Mouse (Mus musculus): ENCODE results near the gene Scn1a. TPM values are rescaled to one million over a fixed set of nuclear protein-coding genes. Genes with fewer than 3 reads are reported as not detected.

Gene Scn1a
- polyA plus RNA-seq (2015; fragmentation: Nextera tagmentation; extraction: Ambion mirVana) = 0.24 and 0.25 TPM in 2 replicates

DNA sequence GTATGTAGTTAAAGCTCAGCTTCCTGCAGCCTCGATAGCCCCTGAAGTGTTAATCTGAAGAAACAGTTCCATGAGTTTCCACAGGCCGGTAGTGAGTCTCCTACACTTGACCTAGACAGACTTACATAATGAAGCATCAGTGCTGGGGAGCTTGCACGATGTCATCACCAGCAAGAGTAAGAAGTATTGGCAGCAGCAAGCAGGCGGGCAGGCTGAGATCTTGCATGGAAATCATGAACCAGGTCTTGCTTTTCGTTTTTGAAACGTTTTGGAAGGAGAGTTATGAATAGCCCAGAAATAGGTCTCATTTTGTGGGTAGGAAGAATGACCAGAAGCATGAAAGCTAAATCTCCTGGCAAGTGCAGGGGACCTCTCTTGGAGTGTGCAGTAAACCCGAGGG, at the start of gene Scn1a:
Scn1a (minus strand) TSS at position 130 of the 400 bp plus-strand sequence.
- no peaks in the 10 kb centered on the region for H3K27me3 ChIP-seq (replicated peaks)
- no peaks in the 10 kb centered on the region for H3K9me3 ChIP-seq
- no peaks in the 10 kb centered on the region for H3K4me1 ChIP-seq (replicated peaks)
- WGBS = 11% methylated on average over 7 of the region's 7 CpGs
- H3K4me3 ChIP-seq (replicated peaks) = peak within 1 kb of the TSS; percentile 5; the same call in 1 of the 2 replicates
- ATAC-seq = no peak
- H3K36me3 ChIP-seq = no peaks in the 10 kb centered on the region
- no peak within 1 kb of the TSS for H3K27ac ChIP-seq
- peak within 1 kb of the TSS; percentile 49 for H3K4me2 ChIP-seq (replicated peaks)
- H3K9ac ChIP-seq = no peak within 1 kb of the TSS

- no peak overlapping the region for H3K4me2 ChIP-seq (replicated peaks)
- peak; percentile 61 for ATAC-seq
- WGBS = 47% methylated on average over 2 of the region's 2 CpGs
These were observed 37.8 kb upstream of the Scn1a start for GRCm38 (mm10) chr2:66478395-66478794.

DNA sequence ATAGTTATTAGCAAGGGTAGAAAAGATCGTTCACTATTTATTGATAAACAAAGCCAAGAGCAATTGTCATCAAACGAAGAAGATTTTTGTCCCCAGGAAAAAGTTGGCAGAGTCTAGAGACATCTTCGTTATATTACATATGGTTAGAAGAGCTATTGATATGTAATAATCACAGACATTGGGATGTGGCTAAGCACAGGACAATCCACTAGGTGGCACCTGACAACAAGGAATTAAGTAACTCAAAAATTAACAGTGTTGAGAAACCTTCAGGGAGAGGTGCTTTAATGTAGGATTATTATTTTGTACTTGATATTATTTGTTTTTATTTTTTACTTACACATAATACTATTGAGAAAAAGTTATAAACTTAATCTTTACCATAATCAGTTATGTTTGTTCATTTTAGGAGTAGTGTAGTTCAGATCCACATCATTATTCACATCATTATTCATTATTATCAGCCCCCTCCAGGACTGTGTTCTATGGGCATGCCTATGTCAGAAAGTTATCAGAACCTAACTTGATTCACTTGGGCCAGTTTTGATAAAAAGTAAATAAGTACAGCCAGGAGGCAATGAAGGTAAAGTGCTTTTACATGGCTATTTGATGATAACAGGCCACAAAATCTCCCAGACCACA, 32.7 kb upstream of the Scn1a start:
- Histone ChIP-seq H3K27me3 (replicated peaks) (no peaks in the 10 kb centered on the region), H3K9ac (no peak overlapping the region), H3K4me3 (replicated peaks) (no peak overlapping the region), H3K36me3 (no peaks in the 10 kb centered on the region), H3K9me3 (no peaks in the 10 kb centered on the region), H3K4me1 (replicated peaks) (no peaks in the 10 kb centered on the region), H3K4me2 (replicated peaks) (no peak overlapping the region), H3K27ac (no peak overlapping the region)
- no peak for ATAC-seq
- WGBS = 44% methylated on average over 3 of the region's 3 CpGs

More at GRCm38 (mm10) chr2:66478395-66478794, 37.8 kb upstream of the Scn1a start:
- no peaks in the 10 kb centered on the region for H3K27me3 ChIP-seq (replicated peaks)
- no peaks in the 10 kb centered on the region for H3K4me1 ChIP-seq (replicated peaks)
- H3K4me3 ChIP-seq (replicated peaks) = no peak overlapping the region
- no peaks in the 10 kb centered on the region for H3K36me3 ChIP-seq
- H3K9me3 ChIP-seq = no peaks in the 10 kb centered on the region
- no peak overlapping the region for H3K9ac ChIP-seq
- H3K27ac ChIP-seq = no peak overlapping the region

DNA sequence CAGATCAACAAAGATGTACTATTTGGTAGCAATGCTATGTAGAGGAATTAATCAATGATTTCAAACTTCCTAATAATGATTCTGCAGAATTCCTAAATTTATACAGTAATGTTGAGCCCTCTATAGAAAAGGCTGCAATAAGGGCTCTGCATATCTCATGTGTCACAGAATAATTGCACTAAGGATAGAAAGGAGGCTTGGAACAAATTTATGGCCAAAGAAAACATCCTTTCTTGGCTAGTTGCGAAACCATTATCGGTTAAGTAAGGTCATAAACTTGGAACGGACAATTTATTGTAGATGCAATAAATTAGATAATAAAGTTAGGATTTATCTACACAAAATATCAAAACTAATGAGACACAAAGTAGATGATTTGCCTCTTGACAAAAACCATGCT, 24.8 kb upstream of the Scn1a start:
- H3K4me2 ChIP-seq (replicated peaks) = no peak overlapping the region
- no peak for ATAC-seq
- no peaks in the 10 kb centered on the region for H3K9me3 ChIP-seq
- no peak overlapping the region for H3K9ac ChIP-seq
- H3K27me3 ChIP-seq (replicated peaks) = no peaks in the 10 kb centered on the region
- H3K4me1 ChIP-seq (replicated peaks) = no peaks in the 10 kb centered on the region
- no peak overlapping the region for H3K27ac ChIP-seq
- no peak overlapping the region for H3K4me3 ChIP-seq (replicated peaks)
- 39% methylated on average over 3 of the region's 3 CpGs for WGBS
- H3K36me3 ChIP-seq = no peaks in the 10 kb centered on the region

DNA sequence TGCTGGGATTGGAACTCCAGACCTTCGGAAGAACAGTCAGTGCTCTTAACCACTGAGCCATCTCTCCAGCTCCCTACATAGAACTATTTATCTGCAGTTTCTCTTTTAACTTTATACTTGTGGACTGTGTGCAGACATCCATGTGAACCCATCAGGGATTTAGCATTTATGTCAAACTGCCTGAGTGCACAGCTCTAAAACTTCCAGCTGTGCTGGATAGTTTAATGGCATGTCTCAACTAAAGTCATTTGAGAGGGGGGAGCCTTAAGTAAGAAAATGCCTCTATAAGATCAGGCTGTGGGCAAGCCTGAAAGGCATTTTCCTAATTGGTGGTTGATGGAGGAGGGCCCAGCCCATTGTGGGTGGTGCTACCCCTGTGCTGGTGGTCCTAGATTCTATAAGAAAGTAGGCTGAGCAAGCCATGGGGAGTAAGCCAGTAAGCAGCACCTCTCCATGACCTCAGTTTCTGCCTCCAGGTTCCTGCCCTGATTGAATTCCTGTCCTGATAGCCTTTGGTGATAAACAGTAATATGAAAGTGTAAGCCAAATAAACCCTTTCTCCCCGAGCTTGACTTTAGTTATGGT, 24.3 kb upstream of the Scn1a start:
- Histone ChIP-seq H3K9ac (no peak overlapping the region), H3K27me3 (replicated peaks) (no peaks in the 10 kb centered on the region), H3K4me3 (replicated peaks) (no peak overlapping the region), H3K36me3 (no peaks in the 10 kb centered on the region), H3K27ac (no peak overlapping the region), H3K4me2 (replicated peaks) (no peak overlapping the region), H3K4me1 (replicated peaks) (no peaks in the 10 kb centered on the region), H3K9me3 (no peaks in the 10 kb centered on the region)
- no peak for ATAC-seq
- WGBS = 74% methylated on average over 2 of the region's 2 CpGs

- Histone ChIP-seq H3K27me3 (replicated peaks) (no peaks in the 10 kb centered on the region), H3K36me3 (no peaks in the 10 kb centered on the region), H3K27ac (no peak overlapping the region), H3K9me3 (no peaks in the 10 kb centered on the region), H3K4me3 (replicated peaks) (no peak overlapping the region), H3K9ac (no peak overlapping the region), H3K4me1 (replicated peaks) (no peaks in the 10 kb centered on the region), H3K4me2 (replicated peaks) (no peak overlapping the region)
- 90% methylated on average over 6 of the region's 6 CpGs for WGBS
- ATAC-seq = no peak
These were observed 23.3 kb upstream of the Scn1a start for GRCm38 (mm10) chr2:66463916-66464315.

- no peaks in the 10 kb centered on the region for H3K9me3 ChIP-seq
- no peak for ATAC-seq
- 83% methylated on average over 1 of the region's 1 CpGs for WGBS
These were observed 21.8 kb upstream of the Scn1a start for GRCm38 (mm10) chr2:66462458-66462857.

GRCm38 (mm10) chr2:66439764-66440471, 722 bp downstream of the Scn1a start:
- Histone ChIP-seq H3K9ac (no peak overlapping the region), H3K9me3 (no peaks in the 10 kb centered on the region), H3K4me3 (replicated peaks) (peak overlapping the region; percentile 5; the same call in 1 of the 2 replicates), H3K27me3 (replicated peaks) (no peaks in the 10 kb centered on the region), H3K36me3 (no peaks in the 10 kb centered on the region), H3K4me2 (replicated peaks) (peak overlapping the region; percentile 49), H3K4me1 (replicated peaks) (no peaks in the 10 kb centered on the region), H3K27ac (no peak overlapping the region)
- 7% methylated on average over 21 of the region's 21 CpGs for WGBS
- no peak for ATAC-seq

More at GRCm38 (mm10) chr2:66462458-66462857, 21.8 kb upstream of the Scn1a start:
- Histone ChIP-seq H3K9ac (no peak overlapping the region), H3K36me3 (no peaks in the 10 kb centered on the region), H3K4me1 (replicated peaks) (no peaks in the 10 kb centered on the region), H3K4me2 (replicated peaks) (no peak overlapping the region), H3K27me3 (replicated peaks) (no peaks in the 10 kb centered on the region), H3K4me3 (replicated peaks) (no peak overlapping the region), H3K27ac (no peak overlapping the region)

- H3K36me3 ChIP-seq = no peaks in the 10 kb centered on the region
- H3K4me3 ChIP-seq (replicated peaks) = no peak overlapping the region
- no peaks in the 10 kb centered on the region for H3K27me3 ChIP-seq (replicated peaks)
- no peak for ATAC-seq
- WGBS = 72% methylated on average over 3 of the region's 3 CpGs
- no peak overlapping the region for H3K4me2 ChIP-seq (replicated peaks)
- H3K27ac ChIP-seq = no peak overlapping the region
- no peaks in the 10 kb centered on the region for H3K9me3 ChIP-seq
- H3K9ac ChIP-seq = no peak overlapping the region
- no peaks in the 10 kb centered on the region for H3K4me1 ChIP-seq (replicated peaks)
These were observed 4.4 kb downstream of the Scn1a start for GRCm38 (mm10) chr2:66436286-66436685.

GRCm38 (mm10) chr2:66409740-66410290, 30.8 kb downstream of the Scn1a start:
- Histone ChIP-seq H3K9ac (no peak overlapping the region), H3K4me3 (replicated peaks) (peak overlapping the region; percentile 39), H3K27me3 (replicated peaks) (peaks cover 11% of the 10 kb centered on the region), H3K36me3 (no peaks in the 10 kb centered on the region), H3K9me3 (no peaks in the 10 kb centered on the region), H3K4me1 (replicated peaks) (0 out of 2 replicates have a peak, but pooled peaks cover 8% of the 10 kb centered on the region), H3K4me2 (replicated peaks) (peak overlapping the region; percentile 82), H3K27ac (no peak overlapping the region)
- 1% methylated on average over 14 of the region's 14 CpGs for WGBS
- ATAC-seq = peak; percentile 71

DNA sequence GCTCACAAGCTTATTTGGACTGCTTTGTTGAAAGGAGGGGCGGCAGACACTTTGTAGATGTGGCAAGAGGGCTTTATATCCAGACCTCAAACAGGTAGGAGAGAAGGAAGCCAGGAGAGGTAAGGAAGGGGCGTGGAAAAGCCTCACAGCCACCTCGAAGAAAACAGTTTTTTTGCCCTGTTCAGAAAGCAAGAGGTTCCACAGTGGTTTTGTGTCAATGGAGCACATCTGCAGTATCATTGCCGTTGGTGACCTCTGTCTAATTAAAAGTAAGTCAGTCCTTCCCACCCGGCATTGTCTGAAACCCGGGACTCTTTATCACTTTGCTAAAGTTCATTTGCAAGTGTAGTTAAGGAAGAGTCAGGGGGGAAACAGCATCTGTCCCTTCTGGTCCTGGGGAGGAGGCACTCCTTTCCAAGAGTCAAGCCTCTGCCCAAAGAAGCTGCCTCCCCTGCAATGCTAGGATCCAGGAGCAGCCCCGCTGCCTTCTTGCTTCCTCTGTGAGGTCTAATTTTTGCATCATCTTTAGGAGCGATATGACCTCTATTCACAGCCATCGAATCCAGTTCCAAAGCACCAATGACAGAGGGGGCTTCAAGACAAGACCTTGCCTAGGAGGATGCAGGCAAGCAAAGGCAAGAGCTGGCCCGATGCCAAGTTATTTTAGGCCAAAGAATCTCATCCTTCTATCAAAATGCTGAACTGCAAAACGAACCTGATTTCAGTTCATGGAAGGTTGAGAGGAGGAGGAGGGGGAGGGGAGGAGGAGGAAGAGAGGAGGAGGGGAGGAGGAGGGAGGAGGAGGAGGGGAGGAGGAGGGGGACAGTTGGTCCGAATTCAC, 31.5 kb downstream of the Scn1a start:
- Histone ChIP-seq H3K27ac (no peak overlapping the region), H3K9ac (no peak overlapping the region), H3K27me3 (replicated peaks) (peaks cover 11% of the 10 kb centered on the region), H3K4me2 (replicated peaks) (peak overlapping the region; percentile 82), H3K9me3 (no peaks in the 10 kb centered on the region), H3K4me1 (replicated peaks) (0 out of 2 replicates have a peak, but pooled peaks cover 8% of the 10 kb centered on the region), H3K4me3 (replicated peaks) (peak overlapping the region; percentile 39), H3K36me3 (no peaks in the 10 kb centered on the region)
- ATAC-seq = peak; percentile 41
- whole genome bisulfite sequencing = 9% methylated on average over 12 of the region's 12 CpGs

Measured in intestine, embryonic 15.5 days (tissue).